Mouse (Mus musculus) lung, adult 2 months (tissue): Measurements from ENCODE around the gene Myo9a.

Experiments
- CTCF ChIP-seq: fragments of 200-500 bp; IDR thresholded peaks from 2 replicates; pipeline ENCODE4 v1.5.1; 2011; ENCODE audit warnings: mild to moderate bottlenecking, low read length, control low read depth; ENCODE audit not compliant: insufficient read depth
- POLR2A ChIP-seq: fragments of 200-500 bp; IDR thresholded peaks from 2 replicates; pipeline ENCODE4 v1.6.1; 2011; ENCODE audit warnings: low read depth, mild to moderate bottlenecking, control low read depth, low read length, borderline replicate concordance; ENCODE audit errors: extremely low read depth

- TF ChIP-seq CTCF: no peak
- no peak for TF ChIP-seq POLR2A
These were observed 26.8 kb upstream of the Myo9a start for GRCm38 (mm10) chr9:59723791-59724442.
